Mouse (Mus musculus): ENCODE data around the gene Asb16.

GRCm38 (mm10) chr11:102323516-102323915 is 55.0 kb downstream of the Asb16 start:
- TF ChIP-seq USF1 (IDR thresholded peaks at IDR 0.05; ENCODE audit: low read depth) (no peak), MAX (IDR thresholded peaks at IDR 0.05) (no peak)
